Mouse (Mus musculus) brain, embryonic 14.5 days (tissue): ENCODE measurements at regions not wholly inside any gene's neighbourhood (a gene's known extent, or its start where the extent isn't known, plus 50 kb on each side); places are given as distances from the start of the nearest gene placed in this dataset.

ENCODE experiments used
- CTCF ChIP-seq: fragments of 200-500 bp; IDR thresholded peaks from 2 replicates; pipeline ENCODE4 v1.5.1; 2012; ENCODE audit warnings: inconsistent platforms, mild to moderate bottlenecking, moderate library complexity, borderline replicate concordance; ENCODE audit not compliant: insufficient read depth, insufficient read length; ENCODE audit errors: extremely low read depth
- POLR2A ChIP-seq: fragments of 200-500 bp; IDR thresholded peaks from 2 replicates; pipeline ENCODE4 v1.6.1; 2012; ENCODE audit warnings: mild to moderate bottlenecking, inconsistent platforms, borderline replicate concordance; ENCODE audit not compliant: poor library complexity, insufficient read depth, insufficient read length, severe bottlenecking; ENCODE audit errors: extremely low read depth

- TF ChIP-seq POLR2A (no peak), CTCF (peak; percentile 13; the same call in 1 of the 2 replicates)
Observed at GRCm38 (mm10) chr6:117687045-117687444, 153.9 kb upstream of the Zfp637 start.
